Mouse (Mus musculus) neural tube, embryonic 15.5 days (tissue): ENCODE data around the gene Plcb4. TPM values are rescaled to one million over a fixed set of nuclear protein-coding genes. Genes with fewer than 3 reads are reported as not detected.

ENCODE experiments used
- ATAC-seq: fragments of 200-750 bp; cut with Nextera tagmentation; 2 replicates; pipeline ENCODE4 v1.8.0; 2017; ENCODE audit warnings: mild to moderate bottlenecking, moderate TSS enrichment, moderate library complexity; ENCODE audit not compliant: low FRiP score
- H3K27ac ChIP-seq: fragments of 300-500 bp; sonication (generic); replicated peaks from 2 replicates; pipeline ENCODE4 v1.5.1; 2015; ENCODE audit warnings: mild to moderate bottlenecking, inconsistent platforms
- H3K27me3 ChIP-seq: fragments of 300-500 bp; sonication (generic); replicated peaks from 2 replicates; pipeline ENCODE4 v1.6.1; 2015; ENCODE audit warnings: inconsistent platforms
- H3K36me3 ChIP-seq: fragments of 300-500 bp; sonication (generic); 2 replicates; pipeline ENCODE4 v1.6.1; 2015; ENCODE audit warnings: inconsistent platforms
- H3K4me1 ChIP-seq: fragments of 300-500 bp; sonication (generic); 2 replicates; pipeline ENCODE4 v1.6.1; 2015; ENCODE audit warnings: inconsistent platforms
- H3K4me2 ChIP-seq: fragments of 300-500 bp; sonication (generic); 2 replicates; pipeline ENCODE4 v1.6.1; 2015; ENCODE audit warnings: inconsistent platforms, mild to moderate bottlenecking, moderate library complexity
- H3K4me3 ChIP-seq: fragments of 300-500 bp; sonication (generic); replicated peaks from 2 replicates; pipeline ENCODE4 v1.5.1; 2015; ENCODE audit warnings: mild to moderate bottlenecking, inconsistent platforms
- H3K9ac ChIP-seq: fragments of 300-500 bp; sonication (generic); replicated peaks from 2 replicates; pipeline ENCODE4 v1.6.1; 2015; ENCODE audit warnings: mild to moderate bottlenecking, inconsistent platforms
- H3K9me3 ChIP-seq: fragments of 300-500 bp; sonication (generic); replicated peaks from 2 replicates; pipeline ENCODE4 v1.6.1; 2016; ENCODE audit warnings: inconsistent platforms
- WGBS: fragments of 180-500 bp; shearing (Covaris S2); methylation state at CpG from one replicate; pipeline ENCODE4 v1.1.7; 2015; ENCODE audit warnings: mixed read lengths; 5-methylcytosine and 5-hydroxymethylcytosine counted together
- polyA plus RNA-seq: library from polyadenylated mRNA; unstranded; fragments of >200 nt; fragmentation: Nextera tagmentation; extraction: Ambion mirVana; gene quantifications from 2 replicates; pipeline ENCODE4 v1.2.1, GENCODE M21; 2015

Gene Plcb4
- polyA plus RNA-seq, 1 experiment from 2014 or later = 35.5 TPM

- Histone ChIP-seq H3K4me2 (no peak overlapping the region), H3K9ac (no peak overlapping the region), H3K27me3 (no peaks in the 10 kb centered on the region), H3K27ac (no peak overlapping the region), H3K4me3 (no peak overlapping the region), H3K4me1 (0 out of 2 replicates have a peak, but pooled peaks cover 10% of the 10 kb centered on the region), H3K36me3 (no peaks in the 10 kb centered on the region), H3K9me3 (no peaks in the 10 kb centered on the region)
- WGBS = 76% methylated on average over 8 of the region's 8 CpGs
- ATAC-seq = peak; percentile 36
These were observed 85.9 kb downstream of the Plcb4 start for GRCm38 (mm10) chr2:135744711-135745110.

- H3K9me3 ChIP-seq = no peaks in the 10 kb centered on the region
- no peaks in the 10 kb centered on the region for H3K27me3 ChIP-seq
- 0 out of 2 replicates have a peak, but pooled peaks cover 10% of the 10 kb centered on the region for H3K4me1 ChIP-seq
- no peak overlapping the region for H3K4me3 ChIP-seq
- WGBS = 64% methylated on average over 7 of the region's 7 CpGs
- no peaks in the 10 kb centered on the region for H3K36me3 ChIP-seq
- no peak overlapping the region for H3K27ac ChIP-seq
- no peak overlapping the region for H3K4me2 ChIP-seq
- no peak overlapping the region for H3K9ac ChIP-seq
- no peak for ATAC-seq
These were observed 86.3 kb downstream of the Plcb4 start for GRCm38 (mm10) chr2:135745126-135745525.

DNA sequence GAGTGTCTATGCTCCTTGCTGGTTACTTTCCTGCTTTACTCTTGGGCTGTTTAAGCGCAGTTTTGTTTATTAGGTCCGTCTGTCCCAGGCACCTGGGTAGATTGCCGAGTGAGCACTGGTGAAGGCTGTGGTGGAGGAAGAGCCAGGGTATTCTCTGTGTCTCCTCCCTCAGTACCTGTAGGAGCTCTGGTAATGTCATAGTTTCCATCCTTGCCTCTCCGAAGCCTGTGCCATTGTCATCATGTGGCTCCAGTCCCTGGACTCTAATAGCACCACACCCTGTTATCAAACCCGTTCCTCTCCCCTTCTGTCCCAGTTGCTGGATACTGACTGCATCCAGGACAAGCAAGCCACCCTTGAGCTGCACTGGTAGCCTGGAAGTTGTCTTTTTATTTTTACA lies 89.6 kb downstream of the Plcb4 start:
- no peaks in the 10 kb centered on the region for H3K36me3 ChIP-seq
- no peak overlapping the region for H3K4me3 ChIP-seq
- H3K4me2 ChIP-seq = no peak overlapping the region
- H3K27me3 ChIP-seq = no peaks in the 10 kb centered on the region
- ATAC-seq = no peak
- no peak overlapping the region for H3K27ac ChIP-seq
- H3K4me1 ChIP-seq = 0 out of 2 replicates have a peak, but pooled peaks cover 4% of the 10 kb centered on the region
- H3K9me3 ChIP-seq = no peaks in the 10 kb centered on the region
- 92% methylated on average over 5 of the region's 5 CpGs for WGBS
- no peak overlapping the region for H3K9ac ChIP-seq

GRCm38 (mm10) chr2:135749606-135750005 lies 90.8 kb downstream of the Plcb4 start:
- H3K9me3 ChIP-seq = no peaks in the 10 kb centered on the region
- H3K4me2 ChIP-seq = no peak overlapping the region
- H3K9ac ChIP-seq = no peak overlapping the region
- 0 out of 2 replicates have a peak, but pooled peaks cover 4% of the 10 kb centered on the region for H3K4me1 ChIP-seq
- no peak for ATAC-seq
- no peak overlapping the region for H3K27ac ChIP-seq
- H3K27me3 ChIP-seq = no peaks in the 10 kb centered on the region
- H3K4me3 ChIP-seq = no peak overlapping the region
- WGBS = 64% methylated on average over 15 of the region's 15 CpGs
- no peaks in the 10 kb centered on the region for H3K36me3 ChIP-seq

GRCm38 (mm10) chr2:135750748-135751147 lies 91.9 kb downstream of the Plcb4 start:
- Histone ChIP-seq H3K4me2 (no peak overlapping the region), H3K4me1 (0 out of 2 replicates have a peak, but pooled peaks cover 4% of the 10 kb centered on the region), H3K9me3 (no peaks in the 10 kb centered on the region), H3K9ac (no peak overlapping the region), H3K27ac (no peak overlapping the region), H3K27me3 (no peaks in the 10 kb centered on the region), H3K4me3 (no peak overlapping the region), H3K36me3 (no peaks in the 10 kb centered on the region)
- no peak for ATAC-seq
- WGBS = 76% methylated on average over 5 of the region's 5 CpGs

GRCm38 (mm10) chr2:135755792-135756191 lies 97.0 kb downstream of the Plcb4 start:
- WGBS = 93% methylated on average over 5 of the region's 5 CpGs
- Histone ChIP-seq H3K9ac (no peak overlapping the region), H3K4me3 (no peak overlapping the region), H3K9me3 (no peaks in the 10 kb centered on the region), H3K36me3 (no peaks in the 10 kb centered on the region), H3K27ac (no peak overlapping the region), H3K27me3 (no peaks in the 10 kb centered on the region), H3K4me2 (no peak overlapping the region), H3K4me1 (0 out of 2 replicates have a peak, but pooled peaks cover 3% of the 10 kb centered on the region)
- ATAC-seq = no peak

- H3K4me2 ChIP-seq = no peak overlapping the region
- no peak overlapping the region for H3K9ac ChIP-seq
- H3K4me3 ChIP-seq = no peak overlapping the region
- no peaks in the 10 kb centered on the region for H3K36me3 ChIP-seq
- H3K27me3 ChIP-seq = no peaks in the 10 kb centered on the region
- 0 out of 2 replicates have a peak, but pooled peaks cover 3% of the 10 kb centered on the region for H3K4me1 ChIP-seq
- no peak for ATAC-seq
- no peak overlapping the region for H3K27ac ChIP-seq
- 95% methylated on average over 3 of the region's 3 CpGs for WGBS
- H3K9me3 ChIP-seq = no peaks in the 10 kb centered on the region
These were observed 98.7 kb downstream of the Plcb4 start for GRCm38 (mm10) chr2:135757478-135757877.

DNA sequence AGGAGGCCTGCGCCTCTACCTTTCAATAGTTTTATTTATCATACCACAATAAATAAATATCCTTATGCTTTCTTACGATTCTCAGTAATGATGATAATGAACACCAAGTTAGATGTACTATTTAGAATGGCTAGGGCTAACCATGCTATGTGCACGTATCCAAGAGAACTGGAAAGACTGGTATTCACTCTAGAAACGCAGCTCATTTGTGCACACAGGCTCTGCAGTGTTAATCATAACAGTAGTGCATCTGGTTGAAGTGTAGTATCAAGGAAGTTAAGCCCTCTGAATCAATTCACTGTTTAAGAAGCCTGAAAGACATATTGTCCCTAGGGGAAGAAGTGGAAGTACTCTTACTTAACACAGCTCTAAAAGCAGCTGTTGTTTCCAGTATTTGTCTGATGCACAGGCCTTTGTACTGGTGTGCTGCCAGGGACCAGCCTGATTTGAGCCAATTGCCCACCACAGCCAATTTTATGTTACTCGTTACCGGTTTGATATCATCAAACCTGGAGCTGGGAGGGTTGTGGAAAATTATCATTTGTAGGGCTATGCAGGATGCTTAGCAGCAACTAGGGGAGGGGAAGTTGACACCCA lies 100.8 kb downstream of the Plcb4 start:
- 72% methylated on average over 6 of the region's 6 CpGs for WGBS
- Histone ChIP-seq H3K9ac (no peak overlapping the region), H3K9me3 (no peaks in the 10 kb centered on the region), H3K4me1 (peaks cover 4% of the 10 kb centered on the region; the same call in 1 of the 2 replicates), H3K36me3 (no peaks in the 10 kb centered on the region), H3K27ac (no peak overlapping the region), H3K27me3 (no peaks in the 10 kb centered on the region), H3K4me2 (no peak overlapping the region), H3K4me3 (no peak overlapping the region)
- no peak for ATAC-seq

DNA sequence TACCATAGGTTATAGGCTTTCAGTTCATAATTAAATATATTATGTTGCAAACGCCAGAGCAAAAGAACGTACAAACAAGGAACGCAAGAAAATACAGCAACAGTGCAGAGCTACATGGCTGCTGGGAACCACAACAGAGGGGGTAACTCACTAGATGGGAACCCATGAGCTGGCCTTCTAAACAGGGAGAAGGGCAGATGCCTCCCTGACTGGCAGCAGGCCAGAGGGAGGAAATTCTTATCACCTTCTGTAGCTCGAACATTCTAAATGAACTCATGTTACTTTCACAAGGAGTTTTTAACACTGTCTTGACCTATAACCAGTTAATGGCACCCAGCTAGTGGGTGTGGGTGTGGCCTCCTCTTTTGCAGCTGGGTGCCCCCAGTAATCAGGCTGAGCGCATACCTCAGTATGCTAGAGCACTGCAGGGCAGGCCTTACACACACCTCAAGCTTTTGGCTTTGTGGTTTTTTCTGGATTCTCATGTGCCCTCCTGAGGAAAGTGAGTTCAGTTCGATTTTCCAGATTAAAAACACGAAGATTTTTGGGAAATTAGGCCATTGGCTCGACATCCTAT lies 102.5 kb downstream of the Plcb4 start:
- no peaks in the 10 kb centered on the region for H3K36me3 ChIP-seq
- 88% methylated on average over 8 of the region's 8 CpGs for WGBS
- no peak overlapping the region for H3K4me2 ChIP-seq
- no peaks in the 10 kb centered on the region for H3K9me3 ChIP-seq
- H3K27me3 ChIP-seq = no peaks in the 10 kb centered on the region
- H3K4me3 ChIP-seq = no peak overlapping the region
- H3K27ac ChIP-seq = no peak overlapping the region
- peaks cover 10% of the 10 kb centered on the region; the same call in 1 of the 2 replicates for H3K4me1 ChIP-seq
- ATAC-seq = no peak
- H3K9ac ChIP-seq = no peak overlapping the region

DNA sequence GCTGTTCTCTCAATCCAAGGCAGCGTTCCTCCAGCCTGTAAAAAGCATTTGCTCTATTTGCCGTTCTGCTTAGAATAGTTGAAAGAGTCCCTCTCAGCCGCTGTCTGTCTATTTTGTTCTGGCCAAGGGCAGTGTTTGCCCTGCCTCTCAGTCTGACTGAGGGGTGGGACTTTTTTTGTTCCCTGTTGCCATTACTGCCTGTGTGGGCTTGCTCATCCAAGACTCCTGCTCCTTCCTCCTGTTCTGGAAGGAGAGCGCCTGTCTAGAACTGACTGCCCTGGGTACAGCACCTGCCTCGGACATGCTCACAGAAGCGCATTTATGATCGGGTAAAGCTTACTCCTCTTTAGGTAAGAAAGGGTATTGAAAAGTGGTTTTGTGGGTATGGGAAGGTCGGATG lies 105.9 kb downstream of the Plcb4 start:
- Histone ChIP-seq H3K9ac (no peak overlapping the region), H3K27ac (no peak overlapping the region), H3K4me3 (no peak overlapping the region), H3K9me3 (no peaks in the 10 kb centered on the region), H3K27me3 (no peaks in the 10 kb centered on the region), H3K4me2 (no peak overlapping the region), H3K36me3 (no peaks in the 10 kb centered on the region), H3K4me1 (peaks cover 26% of the 10 kb centered on the region; the same call in 1 of the 2 replicates)
- whole genome bisulfite sequencing = 43% methylated on average over 8 of the region's 8 CpGs
- ATAC-seq = peak; percentile 19; the same call in 1 of the 2 replicates

DNA sequence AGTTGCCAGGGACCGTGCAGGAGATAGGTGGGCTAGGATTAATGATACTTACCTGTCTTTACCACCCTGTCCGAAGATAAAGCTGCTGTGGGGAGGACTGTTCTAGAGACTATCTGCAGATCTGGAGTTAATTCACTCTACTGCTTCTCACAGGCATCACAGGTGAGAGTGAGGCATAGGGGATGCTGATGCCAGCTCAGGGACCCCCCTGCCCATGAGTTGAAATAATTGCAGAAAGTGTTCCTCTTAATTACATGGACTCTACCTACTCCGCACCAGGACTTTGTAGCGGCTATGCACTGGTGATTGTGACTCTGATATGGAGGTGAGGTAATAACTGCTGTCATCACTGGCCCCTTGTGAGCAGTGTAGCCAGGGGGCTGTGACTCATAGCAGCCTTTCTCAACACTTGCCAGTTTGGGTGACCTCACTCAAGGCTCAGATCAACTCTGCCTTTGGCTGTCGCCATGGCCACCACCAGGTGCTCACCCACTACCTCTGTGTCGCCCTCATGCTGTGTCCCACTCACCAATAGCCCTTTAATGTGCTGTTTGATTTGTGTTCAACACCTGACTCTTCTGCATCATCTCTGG lies 107.8 kb downstream of the Plcb4 start:
- Histone ChIP-seq H3K27ac (no peak overlapping the region), H3K4me2 (no peak overlapping the region), H3K27me3 (no peaks in the 10 kb centered on the region), H3K9me3 (no peaks in the 10 kb centered on the region), H3K9ac (no peak overlapping the region), H3K36me3 (no peaks in the 10 kb centered on the region), H3K4me1 (peaks cover 25% of the 10 kb centered on the region; the same call in 1 of the 2 replicates), H3K4me3 (no peak overlapping the region)
- WGBS = 91% methylated on average over 6 of the region's 6 CpGs
- no peak for ATAC-seq

- WGBS = 50% methylated on average over 5 of the region's 5 CpGs
- Histone ChIP-seq H3K4me3 (no peak overlapping the region), H3K9ac (no peak overlapping the region), H3K36me3 (no peaks in the 10 kb centered on the region), H3K27me3 (no peaks in the 10 kb centered on the region), H3K9me3 (no peaks in the 10 kb centered on the region), H3K4me1 (peaks cover 25% of the 10 kb centered on the region; the same call in 1 of the 2 replicates), H3K4me2 (no peak overlapping the region), H3K27ac (no peak overlapping the region)
- ATAC-seq = no peak
These were observed 108.7 kb downstream of the Plcb4 start for GRCm38 (mm10) chr2:135767535-135767934.
